Mouse (Mus musculus) myocyte (in vitro differentiated cells): Measurements from ENCODE around the gene Cdc6.

Experiments used
- POLR2A ChIP-seq: IDR thresholded peaks from one replicate; pipeline ENCODE4 v1.6.1; 2011; ENCODE audit warnings: low read depth, mild to moderate bottlenecking, control low read depth, moderate library complexity; ENCODE audit not compliant: insufficient read length
- TCF3 ChIP-seq: IDR thresholded peaks from one replicate; pipeline ENCODE4 v1.6.1; 2011; ENCODE audit warnings: low read depth, control low read depth; ENCODE audit not compliant: insufficient read length

- TF ChIP-seq POLR2A, result no peak
- TF ChIP-seq TCF3, result no peak
Observed at GRCm38 (mm10) chr11:98930127-98930601, 22.6 kb downstream of the Cdc6 start.
